Mouse (Mus musculus) kidney, adult 2 months (tissue): ENCODE results near the gene Gm8660.
"Not testable (repeated sequence)": the region's sequence is repeated elsewhere in the genome, so short reads cannot be mapped to it uniquely, and the experiment has no call there.

ENCODE experiments used
- CTCF ChIP-seq: fragments of 200-500 bp; conservative IDR thresholded peaks from 2 replicates; pipeline ENCODE4 v1.5.1; 2011; ENCODE audit warnings: low read depth, mild to moderate bottlenecking, control low read depth, low read length, moderate library complexity, mixed read lengths; ENCODE audit not compliant: insufficient read depth, insufficient read length
- POLR2A ChIP-seq: fragments of 200-500 bp; IDR thresholded peaks from one replicate; pipeline ENCODE4 v1.6.1; 2011; ENCODE audit warnings: low read depth, low read length, control low read depth

DNA sequence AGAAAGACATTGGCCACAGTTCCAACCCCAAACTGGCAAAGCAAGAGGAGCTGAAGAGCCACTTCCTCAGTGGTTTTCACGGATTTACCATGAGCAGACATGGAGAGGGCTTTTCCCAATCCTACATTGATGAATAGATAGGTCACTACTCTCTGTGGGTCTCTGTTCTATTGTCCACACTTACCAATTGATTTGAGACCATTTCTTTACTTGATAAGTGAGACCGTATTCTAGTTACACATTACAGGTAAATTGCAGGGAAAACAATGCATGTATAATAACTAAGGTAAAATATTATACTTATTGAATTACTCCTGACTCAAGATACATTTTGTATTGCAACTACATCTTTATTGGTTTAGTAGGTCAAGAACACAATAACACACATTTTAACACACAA is 41.2 kb downstream of the Gm8660 start, which contains the start of gene Gm4187:
- TF ChIP-seq CTCF, POLR2A: not testable (repeated sequence)
